Mouse (Mus musculus): Measurements from ENCODE around the gene Tectb.

GRCm38 (mm10) chr19:55149646-55150045 is 30.9 kb upstream of the Tectb start:
- TF ChIP-seq POLR2A (IDR thresholded peaks at IDR 0.05; ENCODE audit: low read depth, low read length) (no peak), CTCF (IDR thresholded peaks at IDR 0.05; ENCODE audit: extremely low read depth, insufficient read depth, insufficient read length, insufficient replicate concordance) (no peak)

Measured in spleen, adult 2 months (tissue).